Mouse (Mus musculus) midbrain, postnatal 0 days (tissue): ENCODE measurements at regions not wholly inside any gene's neighbourhood (a gene's known extent, or its start where the extent isn't known, plus 50 kb on each side); places are given as distances from the start of the nearest gene placed in this dataset.

Experiments used
- ATAC-seq: fragments of 200-750 bp; cut with Nextera tagmentation; 2 replicates; pipeline ENCODE4 v1.8.0; 2017; ENCODE audit warnings: moderate number of reproducible peaks, mild to moderate bottlenecking, moderate TSS enrichment, moderate library complexity; ENCODE audit not compliant: low FRiP score
- DNase-seq: peaks from one replicate; pipeline ENCODE4 v3.0.0-alpha.2; 2015; ENCODE audit warnings: low spot score
- H3K27ac ChIP-seq: fragments of 300-500 bp; sonication (generic); 2 replicates; pipeline ENCODE4 v1.5.1; 2014; ENCODE audit warnings: low read depth, mild to moderate bottlenecking, low read length, mixed read lengths
- H3K27me3 ChIP-seq: fragments of 300-500 bp; sonication (generic); 2 replicates; pipeline ENCODE4 v1.6.1; 2014; ENCODE audit warnings: low read length, control low read depth, mixed read lengths; ENCODE audit not compliant: insufficient read depth
- H3K36me3 ChIP-seq: fragments of 300-500 bp; sonication (generic); 2 replicates; pipeline ENCODE4 v1.6.1; 2014; ENCODE audit warnings: low read length, control low read depth, mixed read lengths; ENCODE audit not compliant: insufficient read depth
- H3K4me1 ChIP-seq: fragments of 300-500 bp; sonication (generic); 2 replicates; pipeline ENCODE4 v1.6.1; 2014; ENCODE audit warnings: mild to moderate bottlenecking, control low read depth, antibody characterized with exemption, low read length, mixed read lengths; ENCODE audit not compliant: insufficient read depth
- H3K4me2 ChIP-seq: fragments of 300-500 bp; sonication (generic); 2 replicates; pipeline ENCODE4 v1.6.1; 2014; ENCODE audit warnings: low read depth, mild to moderate bottlenecking, low read length, mixed read lengths; ENCODE audit not compliant: poor library complexity, severe bottlenecking
- H3K4me3 ChIP-seq: fragments of 300-500 bp; sonication (generic); 2 replicates; pipeline ENCODE4 v1.5.1; 2014; ENCODE audit warnings: low read depth, mild to moderate bottlenecking, low read length, moderate library complexity
- H3K9ac ChIP-seq: fragments of 300-500 bp; sonication (generic); replicated peaks from 2 replicates; pipeline ENCODE4 v1.6.1; 2014; ENCODE audit warnings: mild to moderate bottlenecking, low read length, moderate library complexity, mixed read lengths; ENCODE audit not compliant: poor library complexity, severe bottlenecking
- H3K9me3 ChIP-seq: fragments of 300-500 bp; sonication (generic); 2 replicates; pipeline ENCODE4 v1.6.1; 2016; ENCODE audit warnings: low read length, control low read depth
- CTCF ChIP-seq: IDR thresholded peaks from 2 replicates; pipeline ENCODE4 v1.5.1; 2016; ENCODE audit warnings: antibody characterized with exemption, mild to moderate bottlenecking
- WGBS: fragments of 180-500 bp; shearing (Covaris S2); extraction: QIAGEN DNeasy Blood & Tissue Kit; methylation state at CpG from one replicate; pipeline ENCODE4 v1.1.7; 2014; 5-methylcytosine and 5-hydroxymethylcytosine counted together

- ATAC-seq (no peak), DNase-seq (no peak)
- TF ChIP-seq CTCF, result no peak
- Histone ChIP-seq H3K9me3 (no peaks in the 10 kb centered on the region), H3K9ac (no peak overlapping the region), H3K4me2 (no peak overlapping the region), H3K4me3 (no peak overlapping the region), H3K36me3 (no peaks in the 10 kb centered on the region), H3K27ac (no peak overlapping the region), H3K27me3 (no peaks in the 10 kb centered on the region), H3K4me1 (no peaks in the 10 kb centered on the region)
These were observed 453.8 kb downstream of the Tmem132b start for GRCm38 (mm10) chr5:125985356-125985755.

GRCm38 (mm10) chr5:125997173-125997572, 465.6 kb downstream of the Tmem132b start:
- no peak overlapping the region for H3K9ac ChIP-seq
- ATAC-seq, result no peak
- WGBS, result 31% methylated on average over 8 of the region's 8 CpGs
- no peak for TF ChIP-seq CTCF
- H3K4me1 ChIP-seq, result no peaks in the 10 kb centered on the region
- H3K4me2 ChIP-seq, result no peak overlapping the region
- H3K27me3 ChIP-seq, result no peaks in the 10 kb centered on the region
- no peaks in the 10 kb centered on the region for H3K36me3 ChIP-seq
- H3K9me3 ChIP-seq, result no peaks in the 10 kb centered on the region; the same call in 1 of the 2 replicates
- no peak for DNase-seq
- H3K27ac ChIP-seq, result no peak overlapping the region
- H3K4me3 ChIP-seq, result no peak overlapping the region

GRCm38 (mm10) chr5:126007871-126008270, 476.3 kb downstream of the Tmem132b start:
- H3K4me3 ChIP-seq, result no peak overlapping the region
- H3K27ac ChIP-seq, result no peak overlapping the region
- H3K27me3 ChIP-seq, result no peaks in the 10 kb centered on the region
- no peaks in the 10 kb centered on the region for H3K4me1 ChIP-seq
- H3K9ac ChIP-seq, result no peak overlapping the region
- H3K9me3 ChIP-seq, result no peaks in the 10 kb centered on the region
- 64% methylated on average over 4 of the region's 4 CpGs for WGBS
- no peak overlapping the region for H3K4me2 ChIP-seq
- TF ChIP-seq CTCF, result no peak
- DNase-seq (no peak), ATAC-seq (no peak)
- no peaks in the 10 kb centered on the region for H3K36me3 ChIP-seq

GRCm38 (mm10) chr5:126008321-126008720, 476.7 kb downstream of the Tmem132b start:
- H3K27ac ChIP-seq, result no peak overlapping the region
- no peak for ATAC-seq
- no peak overlapping the region for H3K4me2 ChIP-seq
- no peaks in the 10 kb centered on the region for H3K36me3 ChIP-seq
- DNase-seq, result no peak
- no peaks in the 10 kb centered on the region for H3K27me3 ChIP-seq
- WGBS, result 56% methylated on average over 8 of the region's 8 CpGs
- no peak overlapping the region for H3K9ac ChIP-seq
- no peaks in the 10 kb centered on the region for H3K9me3 ChIP-seq
- no peak overlapping the region for H3K4me3 ChIP-seq
- TF ChIP-seq CTCF, result no peak
- no peaks in the 10 kb centered on the region for H3K4me1 ChIP-seq

- H3K9me3 ChIP-seq, result no peaks in the 10 kb centered on the region
- H3K4me2 ChIP-seq, result no peak overlapping the region
- H3K9ac ChIP-seq, result no peak overlapping the region
- H3K4me3 ChIP-seq, result no peak overlapping the region
- TF ChIP-seq CTCF, result no peak
- no peak for DNase-seq
- no peaks in the 10 kb centered on the region for H3K36me3 ChIP-seq
- WGBS, result 86% methylated on average over 8 of the region's 8 CpGs
- H3K27ac ChIP-seq, result no peak overlapping the region
- no peak for ATAC-seq
- H3K27me3 ChIP-seq, result no peaks in the 10 kb centered on the region
- no peaks in the 10 kb centered on the region for H3K4me1 ChIP-seq
These were observed 488.2 kb downstream of the Tmem132b start for GRCm38 (mm10) chr5:126019781-126020180.

- H3K4me1 ChIP-seq, result no peaks in the 10 kb centered on the region
- no peaks in the 10 kb centered on the region for H3K27me3 ChIP-seq
- TF ChIP-seq CTCF, result no peak
- H3K36me3 ChIP-seq, result no peaks in the 10 kb centered on the region
- ATAC-seq (no peak), DNase-seq (no peak)
- no peak overlapping the region for H3K4me2 ChIP-seq
- H3K9ac ChIP-seq, result no peak overlapping the region
- no peak overlapping the region for H3K4me3 ChIP-seq
- H3K9me3 ChIP-seq, result no peaks in the 10 kb centered on the region
- H3K27ac ChIP-seq, result no peak overlapping the region
- WGBS, result 28% methylated on average over 2 of the region's 2 CpGs
These were observed 492.3 kb downstream of the Tmem132b start for GRCm38 (mm10) chr5:126023906-126024305.
